Mouse (Mus musculus): ENCODE measurements around the gene St6gal2. TPM values are rescaled to one million over a fixed set of nuclear protein-coding genes. Genes with fewer than 3 reads are reported as not detected.

Gene St6gal2
- total RNA-seq (2023): not detected

DNA sequence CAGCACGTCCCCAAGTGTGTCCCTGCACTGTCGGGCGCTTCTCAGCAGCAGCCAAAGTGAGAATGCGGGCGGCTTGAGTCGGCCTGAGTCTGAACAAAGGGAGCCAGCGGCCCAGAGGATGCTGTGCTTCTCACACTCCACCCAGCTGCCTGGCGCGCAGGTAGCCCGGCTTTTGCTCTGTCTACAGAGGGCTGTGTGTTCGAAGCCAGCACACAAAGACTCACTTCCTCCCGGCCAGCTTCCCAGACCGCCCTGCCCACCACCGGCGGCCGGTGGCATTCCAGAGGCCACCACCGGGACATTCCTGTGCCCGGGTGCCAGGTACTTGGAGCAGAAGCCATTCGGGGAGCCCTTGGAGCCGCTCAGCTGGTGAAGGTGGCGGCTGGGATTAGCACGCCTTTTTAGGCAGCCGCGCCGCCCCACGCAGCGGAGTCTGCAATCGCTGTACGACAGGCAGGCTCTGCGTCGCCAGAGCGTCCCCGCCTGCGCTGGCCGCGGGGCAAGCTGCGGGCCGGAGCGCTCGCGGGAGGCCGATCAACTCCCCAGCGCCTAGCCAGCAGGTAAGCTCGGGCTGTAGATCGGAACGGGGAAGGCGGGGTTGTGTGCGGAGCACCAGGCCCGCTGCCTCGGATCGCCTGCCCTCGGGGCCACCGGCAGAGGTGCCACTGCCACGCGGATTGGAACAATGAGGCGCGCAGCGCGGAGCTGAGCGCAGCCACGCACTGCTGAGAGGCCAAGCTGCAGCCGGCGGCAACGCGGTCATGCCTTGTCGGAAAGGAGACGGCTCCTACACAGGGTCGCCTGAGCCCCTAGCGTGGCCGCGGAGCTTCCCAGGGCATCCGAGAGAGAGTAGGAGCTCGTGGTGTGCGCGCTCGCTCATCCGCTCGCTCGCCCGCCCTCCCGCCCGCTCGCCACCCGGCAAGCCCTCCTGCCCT lies at the start of gene St6gal2:
Gene St6gal2, plus strand, starts transcription at position 133 of the 935 bp plus-strand sequence.

Other genes starting within 250 kb of the St6gal2 start
- not detected for gene Vmn2r118, start 179.8 kb downstream of the St6gal2 start, total RNA-seq (2023)

Measured in CD8-positive naive resting alpha-beta T cell, adult 57 days (primary cell).